Mouse (Mus musculus): ENCODE measurements at regions not wholly inside any gene's neighbourhood (a gene's known extent, or its start where the extent isn't known, plus 50 kb on each side); places are given as distances from the start of the nearest gene placed in this dataset.

- intact Hi-C loops (cut with DNase I), result loop anchor here (5.0 kb wide), 1 partner anchor 329 kb away; no protein-coding TSS in a partner anchor
Observed at GRCm38 (mm10) chr13:83728421-83729010, 224.7 kb downstream of the Mef2c start.

GRCm38 (mm10) chr13:83729331-83730009, 225.6 kb downstream of the Mef2c start:
- intact Hi-C loops (cut with DNase I), result loop anchor here (5.0 to 10.0 kb wide), 2 partner anchors 328 to 495 kb away; partner anchors contain the start of gene Tmem161b
- peak; percentile 81 to 88 for DNase-seq (ENCODE audit: low spot score in 2 of 2)

More at GRCm38 (mm10) chr13:83728421-83729010, 224.7 kb downstream of the Mef2c start:
- no peak for DNase-seq (ENCODE audit: low spot score in 2 of 2)

DNA sequence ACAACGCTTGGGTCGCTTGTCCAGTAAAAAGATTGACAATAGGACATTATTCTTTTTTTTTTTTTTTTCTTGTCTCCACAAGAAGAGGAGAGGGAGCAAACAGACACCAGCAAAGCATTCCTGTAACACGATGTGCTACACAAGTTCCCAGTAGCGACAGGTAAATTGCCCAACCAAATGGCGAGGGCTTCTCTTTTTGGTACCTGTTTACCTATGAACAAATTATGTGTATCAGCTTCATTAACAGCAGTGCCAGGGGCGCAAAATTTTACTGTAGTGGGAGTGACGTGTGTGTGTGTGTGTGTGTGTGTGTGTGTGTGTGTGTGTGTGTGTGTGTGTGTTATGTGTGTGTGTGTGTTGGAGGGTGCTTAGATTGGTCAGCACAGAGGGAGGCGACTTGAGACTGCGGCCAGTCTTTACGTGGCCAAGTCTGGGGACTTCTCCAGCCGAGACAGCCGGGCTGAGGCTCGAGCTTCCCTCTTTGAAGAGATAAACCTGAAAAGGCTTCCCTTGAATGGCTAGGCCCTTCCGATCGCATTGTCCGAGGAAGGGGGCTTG, 226.4 kb downstream of the Mef2c start:
- DNase-seq (ENCODE audit: low spot score in 2 of 2), result no peak
- intact Hi-C loops (cut with DNase I), result loop anchor here (10.0 kb wide), 1 partner anchor 495 kb away; the partner anchor contains the start of gene Tmem161b

DNA sequence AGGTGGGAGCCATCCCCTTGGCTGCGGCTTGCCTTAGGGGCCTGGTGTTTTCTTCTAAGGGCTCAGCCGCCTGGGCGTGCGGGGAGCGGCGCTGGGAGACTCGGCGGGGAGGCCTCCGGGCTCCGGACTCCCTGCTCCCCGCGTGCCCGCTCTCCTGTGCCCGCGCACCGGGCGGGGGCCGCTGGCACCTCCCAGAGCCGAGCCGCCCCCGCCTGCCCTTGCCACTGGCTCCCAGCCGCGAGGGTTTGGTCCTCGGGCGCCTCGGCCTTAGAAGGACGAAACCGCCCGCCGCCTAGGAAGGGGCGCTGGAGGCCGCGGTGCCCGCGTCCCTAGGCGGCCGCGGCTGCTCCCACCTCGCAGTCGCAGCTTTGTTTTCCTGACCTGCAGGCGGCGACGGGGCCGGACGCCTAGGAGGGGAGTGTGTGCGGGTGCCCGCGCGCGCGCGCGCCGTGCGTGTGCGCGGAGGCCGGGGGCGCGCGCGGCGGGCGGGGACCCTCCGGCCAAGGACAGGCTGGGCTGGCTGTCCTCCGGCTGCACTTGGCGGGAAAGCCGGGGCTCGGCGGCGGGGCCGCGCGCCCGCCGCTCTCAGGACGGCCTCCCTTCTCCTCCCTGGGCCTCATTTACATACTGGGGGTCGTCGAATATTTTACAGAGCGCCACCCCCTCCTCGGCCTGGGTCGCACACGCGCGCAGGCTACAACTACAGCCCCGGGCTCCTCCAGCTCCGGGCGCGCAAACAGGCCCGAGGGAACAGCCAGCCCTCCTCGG, 227.1 kb downstream of the Mef2c start:
- intact Hi-C loops (cut with DNase I), result loop anchor here (10.0 kb wide), 1 partner anchor 494 kb away; the partner anchor contains the start of gene Tmem161b
- peak in 1 of 2 experiments; percentile 74 for DNase-seq (ENCODE audit: low spot score in 2 of 2)

DNA sequence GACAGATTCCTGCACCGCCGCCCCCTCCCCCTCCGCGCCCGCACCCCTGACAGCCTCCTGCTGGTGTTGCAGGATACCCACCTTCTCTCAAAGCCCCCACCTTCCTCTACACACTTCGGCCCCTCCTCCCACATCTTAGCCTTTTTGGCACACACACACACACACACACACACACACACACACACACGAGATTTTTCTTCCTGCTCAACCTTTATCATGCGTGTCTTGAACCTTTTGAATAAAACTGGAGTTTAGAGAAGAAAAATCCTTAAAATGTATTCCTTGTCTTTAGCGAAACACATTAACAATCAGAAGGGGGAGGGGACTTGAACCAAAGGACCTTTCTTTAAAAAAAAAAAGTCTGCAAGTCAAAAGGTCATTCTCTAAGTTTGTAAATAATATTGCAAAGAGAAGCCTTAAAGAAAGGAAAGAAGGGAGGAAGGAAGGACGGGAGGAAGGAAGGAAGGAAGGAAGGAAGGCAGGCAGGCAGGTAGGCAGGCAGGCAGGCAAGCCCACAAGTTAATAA, 227.7 kb downstream of the Mef2c start:
- no peak for DNase-seq (ENCODE audit: low spot score in 2 of 2)
- intact Hi-C loops (cut with DNase I), result loop anchor here (10.0 kb wide), 1 partner anchor 493 kb away; the partner anchor contains the start of gene Tmem161b

GRCm38 (mm10) chr13:83732283-83733121, 228.7 kb downstream of the Mef2c start:
- intact Hi-C loops (cut with DNase I), result loop anchor here (10.0 kb wide), 1 partner anchor 492 kb away; the partner anchor contains the start of gene Tmem161b
- DNase-seq (ENCODE audit: low spot score in 2 of 2), result peak in 1 of 2 experiments; percentile 80

GRCm38 (mm10) chr13:83733231-83733990, 229.6 kb downstream of the Mef2c start:
- DNase-seq (ENCODE audit: low spot score in 2 of 2), result no peak
- intact Hi-C loops (cut with DNase I), result loop anchor here (10.0 kb wide), 1 partner anchor 491 kb away; the partner anchor contains the start of gene Tmem161b

DNA sequence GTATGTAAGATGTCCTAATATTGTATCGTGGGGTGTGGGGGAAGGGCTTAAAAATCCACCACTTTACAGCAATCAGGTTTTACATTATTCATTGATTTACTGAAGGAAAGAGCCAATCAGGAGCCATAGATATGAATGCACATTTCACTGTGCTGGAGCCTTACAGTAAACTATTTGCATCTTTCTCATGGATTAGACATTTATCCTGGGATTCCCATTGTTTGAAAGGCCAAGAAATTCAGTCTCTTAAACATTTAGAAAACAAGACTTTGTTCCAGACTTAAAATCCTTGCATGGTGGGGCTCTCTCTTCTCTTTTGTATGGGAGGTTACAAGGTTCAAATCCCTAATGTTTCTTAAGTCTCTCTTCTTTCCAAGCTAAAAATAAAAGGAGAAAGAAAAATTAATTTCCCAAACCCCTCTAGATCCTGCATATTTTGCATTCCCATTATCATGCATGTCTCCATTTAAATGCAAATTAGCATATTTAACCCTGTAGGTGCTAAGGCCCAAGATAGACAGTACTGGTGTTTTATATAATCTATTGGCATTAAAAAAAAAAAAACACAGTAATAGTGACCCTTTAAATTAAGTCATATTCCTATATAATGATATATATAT, 230.3 kb downstream of the Mef2c start:
- intact Hi-C loops (cut with DNase I), result loop anchor here (10.0 kb wide), 1 partner anchor 491 kb away; the partner anchor contains the start of gene Tmem161b
- DNase-seq (ENCODE audit: low spot score in 2 of 2), result no peak

GRCm38 (mm10) chr13:83734656-83735055, 230.8 kb downstream of the Mef2c start:
- DNase-seq (ENCODE audit: low spot score in 2 of 2), result no peak
- intact Hi-C loops (cut with DNase I), result loop anchor here (5.0 to 10.0 kb wide), 2 partner anchors 328 to 490 kb away; partner anchors contain the start of gene Tmem161b

- intact Hi-C loops (cut with DNase I), result loop anchor here (5.0 to 10.0 kb wide), 2 partner anchors 327 to 490 kb away; partner anchors contain the start of gene Tmem161b
- no peak for DNase-seq (ENCODE audit: low spot score in 2 of 2)
Observed at GRCm38 (mm10) chr13:83735101-83735500, 231.3 kb downstream of the Mef2c start.

GRCm38 (mm10) chr13:83735631-83736475, 232.0 kb downstream of the Mef2c start:
- DNase-seq (ENCODE audit: low spot score in 2 of 2), result no peak
- intact Hi-C loops (cut with DNase I), result loop anchor here (5.0 to 10.0 kb wide), 2 partner anchors 326 to 489 kb away; partner anchors contain the start of gene Tmem161b

DNA sequence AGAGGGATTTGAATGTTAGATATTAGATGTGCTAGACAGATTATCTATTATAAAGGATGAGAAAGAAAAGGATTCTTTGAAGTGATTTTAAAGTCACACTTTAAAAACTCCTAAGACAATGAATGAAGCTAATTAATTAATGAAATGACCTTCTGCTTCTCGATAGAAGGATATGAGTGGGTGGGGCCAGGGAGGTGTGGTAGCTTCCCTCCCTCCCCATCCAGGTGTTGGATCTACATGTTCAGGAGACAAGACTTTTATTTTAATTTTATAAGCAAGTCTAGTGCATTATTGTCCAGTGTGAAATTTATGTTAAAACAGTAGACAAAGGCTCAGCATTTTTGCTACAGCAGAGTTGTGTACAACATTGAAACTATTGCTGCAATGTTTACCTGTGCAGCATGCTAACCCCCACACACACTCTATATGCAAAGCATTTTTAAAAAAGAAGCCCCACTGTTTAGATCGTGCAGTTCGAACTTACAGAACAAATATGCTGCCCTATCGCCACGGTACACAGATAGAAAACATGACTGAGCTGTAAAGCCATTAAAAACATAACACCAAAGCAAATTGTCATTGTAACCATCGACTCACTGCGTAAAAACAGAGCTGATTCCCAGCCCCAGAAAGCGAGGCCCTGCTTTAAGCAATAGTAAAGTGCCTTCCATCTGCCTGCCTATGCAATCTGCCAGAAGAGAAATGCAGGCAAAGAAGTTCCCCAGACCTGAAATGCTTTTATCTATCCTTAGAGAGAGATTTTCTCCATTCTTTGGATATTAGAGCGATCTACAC, 233.4 kb downstream of the Mef2c start:
- no peak for DNase-seq (ENCODE audit: low spot score in 2 of 2)

DNA sequence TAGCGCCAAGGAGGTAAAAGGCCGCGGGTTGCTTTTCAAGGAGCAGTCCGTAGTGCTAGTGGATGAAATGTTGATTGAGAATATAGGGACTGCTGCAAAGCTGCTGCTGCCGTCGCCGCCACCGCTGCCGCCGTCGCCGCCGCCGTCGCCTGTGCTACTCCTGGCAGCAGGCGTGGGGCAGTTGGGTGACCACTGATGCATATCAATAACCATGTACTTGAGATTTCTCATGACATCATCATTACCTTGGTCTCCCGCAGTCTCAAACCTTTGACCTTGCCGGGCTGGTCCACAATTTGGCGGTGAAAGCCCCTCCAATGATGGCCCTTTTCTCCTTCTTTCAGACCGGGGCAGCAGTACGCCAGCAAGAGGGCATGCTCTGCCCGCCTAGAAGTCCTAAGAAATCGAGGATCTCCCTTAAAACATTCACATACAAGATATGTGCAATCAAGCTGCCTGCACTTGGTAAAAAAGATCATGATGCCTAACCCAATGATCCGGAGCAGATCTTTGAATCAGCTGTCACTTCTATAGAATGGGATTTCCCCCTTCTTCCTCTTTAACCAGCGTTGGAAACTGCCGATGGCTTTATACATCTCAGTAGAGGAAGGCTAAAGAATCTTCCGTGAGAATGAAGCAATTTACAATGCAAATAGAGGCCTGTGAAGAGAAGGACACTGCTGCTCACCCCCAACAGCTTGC, 234.1 kb downstream of the Mef2c start:
- intact Hi-C loops (cut with DNase I), result loop anchor here (5.0 to 10.0 kb wide), 2 partner anchors 324 to 487 kb away; partner anchors contain the start of gene Tmem161b
- no peak for DNase-seq (ENCODE audit: low spot score in 2 of 2)

More for the DNA sequence above, 233.4 kb downstream of the Mef2c start:
- intact Hi-C loops (cut with DNase I), result loop anchor here (5.0 to 10.0 kb wide), 2 partner anchors 325 to 488 kb away; partner anchors contain the start of gene Tmem161b

- no peak for DNase-seq (ENCODE audit: low spot score in 2 of 2)
- intact Hi-C loops (cut with DNase I), result loop anchor here (5.0 to 10.0 kb wide), 2 partner anchors 324 to 486 kb away; partner anchors contain the start of gene Tmem161b
Observed at GRCm38 (mm10) chr13:83738528-83738981, 234.7 kb downstream of the Mef2c start.

Data from left cerebral cortex, postnatal 14 days (tissue).